9 mouse cellular contexts compared by ENCODE assay signal in the genomic region with DNA sequence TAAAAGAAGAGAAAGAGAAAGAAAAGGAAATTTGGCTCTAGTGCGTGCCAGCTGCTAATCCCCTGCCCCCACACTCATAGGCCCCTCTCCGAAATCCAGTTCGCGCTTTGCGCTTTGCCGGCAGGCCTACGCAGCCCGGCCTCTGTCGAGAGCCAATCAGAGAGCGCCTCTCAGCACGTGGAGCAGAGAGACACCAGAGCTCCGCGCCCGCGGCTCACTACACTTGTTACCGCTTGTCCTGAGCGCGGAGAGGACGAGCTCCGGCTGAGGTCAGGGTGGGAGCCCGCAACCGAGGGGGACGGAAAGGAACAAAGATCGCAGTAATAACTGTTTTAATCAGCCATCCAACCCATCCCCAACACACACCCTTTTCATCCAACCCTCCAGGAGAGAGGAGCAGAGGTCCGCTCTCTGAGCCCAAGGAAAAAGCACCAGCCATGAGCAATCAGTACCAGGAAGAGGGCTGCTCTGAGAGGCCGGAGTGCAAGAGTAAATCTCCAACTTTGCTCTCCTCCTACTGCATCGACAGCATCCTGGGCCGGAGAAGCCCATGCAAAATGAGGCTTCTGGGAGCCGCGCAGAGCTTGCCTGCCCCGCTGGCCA. TPM values are rescaled to one million over a fixed set of nuclear protein-coding genes. Genes with fewer than 3 reads are reported as not detected.
DNase-seq lines count a peak whose midpoint lies in the region; TF ChIP-seq lines count a peak whose summit lies in the region.
"Had no signal": no experiment of that assay in that cellular context is flagged by ENCODE, and none has a peak within 500 bp of the region (broad histone marks: within the 10 kb centered on the region; RNA-seq: fewer than 3 reads in every experiment).

Gene Arx, plus strand, starts transcription at position 155 of the 603 bp plus-strand sequence.

- peaks cover 6% of the 10 kb centered on the region; the same call in 1 of the 2 replicates for H3K27me3 ChIP-seq in cerebellum, adult 2 months (ENCODE audit: control insufficient read depth, insufficient read depth, low read length)
- peaks cover 94% of the 10 kb centered on the region for H3K27me3 ChIP-seq in heart, embryonic 10.5 days (ENCODE audit: insufficient read depth, poor library complexity, severe bottlenecking)
- H3K27me3 ChIP-seq in thymus, adult 2 months (ENCODE audit: control insufficient read depth, insufficient read depth, low read length), result peaks cover 16% of the 10 kb centered on the region

- no peak within 1 kb of the TSS for H3K4me3 ChIP-seq in cerebellum, adult 2 months (replicated peaks; ENCODE audit: insufficient read depth, low read depth, low read length)
- peak within 1 kb of the TSS; percentile 43 for H3K4me3 ChIP-seq in cortical plate, adult 2 months (ENCODE audit: insufficient read depth, low read length)
- peak within 1 kb of the TSS; percentile 38; the same call in 1 of the 2 replicates for H3K4me3 ChIP-seq in heart, embryonic 10.5 days
- peak within 1 kb of the TSS; percentile 32 for H3K4me3 ChIP-seq in thymus, adult 2 months (ENCODE audit: control insufficient read depth, insufficient read depth, low read length)

- no peaks in the 10 kb centered on the region for H3K36me3 ChIP-seq in heart, embryonic 10.5 days
- no peaks in the 10 kb centered on the region for H3K36me3 ChIP-seq in thymus, adult 2 months (ENCODE audit: control insufficient read depth, insufficient read depth, low read length)

- no peak within 1 kb of the TSS for H3K27ac ChIP-seq in cerebellum, adult 2 months (ENCODE audit: insufficient read depth, low read length)
- H3K27ac ChIP-seq in cortical plate, adult 2 months (ENCODE audit: insufficient read depth, low read length), result 0 out of 2 replicates have a peak within 1 kb of the TSS, but pooled peaks have one; percentile 17
- H3K27ac ChIP-seq in heart, embryonic 10.5 days, result no peak within 1 kb of the TSS
- H3K27ac ChIP-seq in thymus, adult 2 months (ENCODE audit: control insufficient read depth, insufficient read depth, low read length), result no peak within 1 kb of the TSS

- H3K4me1 ChIP-seq in cerebellum, adult 2 months (ENCODE audit: control insufficient read depth, insufficient read depth, low read length), result no peaks in the 10 kb centered on the region
- no peaks in the 10 kb centered on the region for H3K4me1 ChIP-seq in cortical plate, adult 2 months (ENCODE audit: control insufficient read depth, insufficient read depth, low read length)
- H3K4me1 ChIP-seq in heart, embryonic 10.5 days, result peaks cover 8% of the 10 kb centered on the region
- H3K4me1 ChIP-seq in thymus, adult 2 months (replicated peaks; ENCODE audit: control insufficient read depth, insufficient read depth, low read length), result peaks cover 4% of the 10 kb centered on the region; the same call in 1 of the 2 replicates

- 16% methylated on average over 26 of the region's 31 CpGs for WGBS in cerebellum, adult 2 months
- WGBS in heart, embryonic 10.5 days, result 17% methylated on average over 31 of the region's 31 CpGs
- 2% methylated on average over 31 of the region's 31 CpGs for WGBS in thymus, adult 2 months

- TF ChIP-seq CTCF in cerebellum, adult 2 months (IDR thresholded peaks at IDR 0.05; ENCODE audit: borderline replicate concordance, insufficient read depth, low read depth, low read length), result no peak
- TF ChIP-seq CTCF in cortical plate, adult 2 months (IDR thresholded peaks at IDR 0.05; ENCODE audit: extremely low read depth, insufficient read depth, low read length), result no peak
- no peak for TF ChIP-seq CTCF in thymus, adult 2 months (IDR thresholded peaks at IDR 0.05; ENCODE audit: borderline replicate concordance, control insufficient read depth, extremely low read depth, insufficient read depth, low read length, poor library complexity)

- no peak for TF ChIP-seq POLR2A in cerebellum, adult 2 months (IDR thresholded peaks at IDR 0.05; ENCODE audit: borderline replicate concordance, insufficient read depth, low read length)
- peak; percentile 76 for TF ChIP-seq POLR2A in cortical plate, adult 2 months (IDR thresholded peaks at IDR 0.05; ENCODE audit: extremely low read depth, insufficient read depth, low read length)
- no peak for TF ChIP-seq POLR2A in thymus, adult 2 months (IDR thresholded peaks at IDR 0.05; ENCODE audit: control insufficient read depth, extremely low read depth, insufficient read depth, low read length, poor library complexity)

- H3K9me3 ChIP-seq in heart, embryonic 10.5 days, result no peaks in the 10 kb centered on the region

- DNase-seq in cerebellum, postnatal 14 days, result peak; percentile 52 to 62
- DNase-seq in cerebellum, adult 2 months, result no peak
- peak; percentile 85 for DNase-seq in heart, embryonic 10.5 days (ENCODE audit: low spot score)
- DNase-seq in kidney, postnatal 10 days, result peak; percentile 75
- DNase-seq in liver, result peak; percentile 59
- peak; percentile 31 for DNase-seq in naive thymus-derived CD4-positive, alpha-beta T cell, adult 2 months (ENCODE audit: low read depth)
- DNase-seq in thymus, adult 2 months, result peak; percentile 74

RNA-seq across cellular contexts. Expression of gene Arx, which starts in this region (rescaled TPM):
- not detected in 2 replicates for polyA plus RNA-seq in cerebellum, adult 2 months (2012; rRNA removed)
- polyA plus RNA-seq in cortical plate, adult 2 months (2012; rRNA removed), result 17.5 and 19.5 TPM in 2 replicates
- polyA plus RNA-seq in heart, embryonic 10.5 days (2016; fragmentation: Nextera tagmentation; extraction: Ambion mirVana), result 0.29 TPM in 1 of 2 replicates, not detected in the other
- polyA plus RNA-seq in thymus, adult 2 months (2012; rRNA removed), result not detected in 2 replicates
- polyA plus RNA-seq: liver, adult 2 months had no signal

Comparison
In these comparisons a context has a peak if more than half of its experiments do, and no peak if none do; other contexts are left out.
1. RNA of gene Arx (polyA plus RNA-seq): 17.5 to 19.5 TPM in cortical plate, adult 2 months; 0.29 TPM in heart, embryonic 10.5 days, not detected in cerebellum, adult 2 months and not detected in thymus, adult 2 months; every median in the first group is over 10 times any median in the second.
2. DNase-seq: peak in cerebellum, postnatal 14 days (2 of 2), kidney, postnatal 10 days (single experiment), liver (single experiment) and naive thymus-derived CD4-positive, alpha-beta T cell, adult 2 months (single experiment); none in cerebellum, adult 2 months (0 of 2).
3. Peak in DNase-seq and H3K4me3 ChIP-seq in heart, embryonic 10.5 days; RNA of the gene not detected or under 1 TPM.
4. Peak in DNase-seq and H3K4me3 ChIP-seq in thymus, adult 2 months; RNA of the gene not detected or under 1 TPM.